Mouse (Mus musculus) intestine, embryonic 16.5 days (tissue): ENCODE measurements around the gene Inpp5e. TPM values are rescaled to one million over a fixed set of nuclear protein-coding genes. Genes with fewer than 3 reads are reported as not detected.

ENCODE experiments used
- ATAC-seq: fragments of 200-750 bp; cut with Nextera tagmentation; 2 replicates; pipeline ENCODE4 v1.8.0; 2017; ENCODE audit warnings: moderate TSS enrichment, moderate library complexity
- H3K27ac ChIP-seq: fragments of 300-500 bp; sonication (generic); 2 replicates; pipeline ENCODE4 v1.5.1; 2014; ENCODE audit warnings: mild to moderate bottlenecking, low read length
- H3K27me3 ChIP-seq: fragments of 300-500 bp; sonication (generic); replicated peaks from 2 replicates; pipeline ENCODE4 v1.6.1; 2014; ENCODE audit warnings: low read length, control low read depth, mixed read lengths; ENCODE audit not compliant: control insufficient read depth, insufficient read depth
- H3K36me3 ChIP-seq: fragments of 300-500 bp; sonication (generic); 2 replicates; pipeline ENCODE4 v1.6.1; 2014; ENCODE audit warnings: low read length, control low read depth; ENCODE audit not compliant: control insufficient read depth, insufficient read depth
- H3K4me1 ChIP-seq: fragments of 300-500 bp; sonication (generic); 2 replicates; pipeline ENCODE4 v1.6.1; 2014; ENCODE audit warnings: low read length, control low read depth, mixed read lengths; ENCODE audit not compliant: control insufficient read depth, insufficient read depth
- H3K4me2 ChIP-seq: fragments of 300-500 bp; sonication (generic); 2 replicates; pipeline ENCODE4 v1.6.1; 2014; ENCODE audit warnings: low read depth, low read length, control low read depth
- H3K4me3 ChIP-seq: fragments of 300-500 bp; sonication (generic); 2 replicates; pipeline ENCODE4 v1.5.1; 2014; ENCODE audit warnings: mild to moderate bottlenecking, low read length
- H3K9ac ChIP-seq: fragments of 300-500 bp; sonication (generic); 2 replicates; pipeline ENCODE4 v1.6.1; 2014; ENCODE audit warnings: low read depth, low read length
- H3K9me3 ChIP-seq: fragments of 300-500 bp; sonication (generic); 2 replicates; pipeline ENCODE4 v1.6.1; 2016; ENCODE audit warnings: low read length, control low read depth; ENCODE audit not compliant: control insufficient read depth
- WGBS: fragments of 180-500 bp; shearing (Covaris S2); extraction: QIAGEN DNeasy Blood & Tissue Kit; methylation state at CpG from one replicate; pipeline ENCODE4 v1.1.7; 2014; 5-methylcytosine and 5-hydroxymethylcytosine counted together
- polyA plus RNA-seq: library from polyadenylated mRNA; unstranded; fragments of >200 nt; fragmentation: Nextera tagmentation; extraction: Ambion mirVana; gene quantifications from 2 replicates; pipeline ENCODE4 v1.2.1, GENCODE M21; 2015

Inpp5e gene
- 14.8 and 15.9 TPM in 2 replicates for polyA plus RNA-seq

DNA sequence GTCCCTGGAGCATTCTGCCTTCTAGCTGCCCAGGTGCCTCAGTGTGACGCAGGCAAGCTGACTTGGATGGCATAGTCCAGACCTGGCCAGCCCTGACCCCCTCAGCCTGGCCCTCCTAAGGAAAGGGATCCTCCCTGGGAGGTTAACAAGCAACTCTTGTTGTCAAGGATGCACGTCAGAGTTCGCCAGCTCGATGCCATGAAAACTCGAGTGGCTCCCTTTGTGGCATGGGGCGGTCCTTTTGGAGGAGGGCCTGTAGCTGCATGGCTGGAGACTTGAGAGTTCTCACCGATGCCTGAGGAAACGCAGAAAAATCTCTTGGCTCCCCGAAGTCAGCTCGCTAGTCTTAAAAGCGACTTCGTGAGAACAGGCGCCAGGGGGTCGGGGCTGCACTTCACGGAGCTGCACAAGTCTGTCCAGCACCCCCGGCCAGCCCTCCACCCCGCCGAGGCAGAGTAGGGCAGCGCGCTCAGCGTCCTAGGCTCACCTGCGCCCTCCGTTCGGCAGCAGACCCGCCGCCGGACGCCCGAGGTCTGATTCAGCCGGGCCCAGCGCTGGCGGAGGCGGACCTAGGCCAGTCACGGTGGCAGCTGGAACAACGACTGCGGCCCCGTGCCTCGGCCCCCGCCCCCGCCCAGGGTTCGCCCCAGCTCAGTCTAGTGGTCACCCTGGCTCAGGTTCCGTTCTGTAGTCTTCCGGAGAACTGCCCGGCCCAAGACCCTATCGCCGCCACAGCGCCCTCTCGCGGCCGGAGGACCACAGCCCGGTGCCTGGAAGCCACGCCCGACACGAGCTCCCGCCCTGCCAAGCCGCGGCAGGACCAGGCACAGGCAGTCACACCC is at the start of gene Inpp5e:
Gene Inpp5e, minus strand, starts transcription at position 689 of the 842 bp plus-strand sequence.
- peak; percentile 97 for ATAC-seq
- WGBS, result under 1% methylated on average over 57 of the region's 57 CpGs

DNA sequence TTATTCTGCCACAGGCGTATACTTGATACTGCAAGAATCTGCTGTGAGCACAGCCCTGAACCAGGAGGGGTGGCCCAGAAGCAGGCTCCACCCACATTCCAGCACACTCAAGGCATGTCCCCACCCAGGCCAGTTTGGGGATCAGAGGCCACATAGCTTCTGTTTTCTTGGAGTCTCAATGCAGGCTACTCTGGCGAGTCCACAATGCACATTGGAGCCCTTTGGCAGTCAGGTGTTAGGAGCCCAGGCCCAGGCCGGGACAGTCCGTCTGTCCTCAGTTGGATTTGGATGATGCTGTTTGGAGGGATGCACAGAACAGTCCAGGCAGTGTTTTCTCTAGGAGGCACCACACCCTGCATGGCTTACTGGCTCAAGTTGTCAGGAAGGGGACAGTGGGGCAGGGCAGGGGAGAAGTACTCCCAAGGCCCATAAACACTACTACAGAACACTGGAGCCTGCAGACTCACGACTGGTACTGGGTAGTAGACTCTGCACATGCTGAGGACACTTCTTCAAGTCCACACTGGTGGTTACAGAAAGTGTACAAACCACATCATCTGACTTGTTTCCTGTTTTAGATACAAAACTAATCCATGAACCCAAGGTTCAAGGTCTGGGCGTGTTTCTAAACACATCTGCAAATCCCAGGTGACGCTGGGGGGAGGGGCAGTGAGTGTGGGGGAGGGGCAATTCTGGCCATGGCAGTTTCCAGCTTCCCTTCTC is 49.6 kb upstream of the Inpp5e start:
- peak; percentile 80 for ATAC-seq
- 33% methylated on average over 7 of the region's 7 CpGs for WGBS
- H3K4me3 ChIP-seq, result no peak overlapping the region
- no peak overlapping the region for H3K4me2 ChIP-seq
- peaks cover 22% of the 10 kb centered on the region for H3K4me1 ChIP-seq
- H3K27ac ChIP-seq, result peak overlapping the region; percentile 65
- no peak overlapping the region for H3K9ac ChIP-seq
- H3K9me3 ChIP-seq, result no peaks in the 10 kb centered on the region
- peaks cover 22% of the 10 kb centered on the region for H3K36me3 ChIP-seq
- H3K27me3 ChIP-seq, result no peaks in the 10 kb centered on the region

More for the DNA sequence above, at the start of gene Inpp5e:
- Histone ChIP-seq H3K9ac (peak within 1 kb of the TSS; percentile 95), H3K36me3 (peaks cover 8% of the 10 kb centered on the region), H3K4me2 (peak within 1 kb of the TSS; percentile 92), H3K4me1 (peaks cover 27% of the 10 kb centered on the region), H3K27ac (peak within 1 kb of the TSS; percentile 76), H3K9me3 (no peaks in the 10 kb centered on the region), H3K27me3 (no peaks in the 10 kb centered on the region), H3K4me3 (peak within 1 kb of the TSS; percentile 84)

DNA sequence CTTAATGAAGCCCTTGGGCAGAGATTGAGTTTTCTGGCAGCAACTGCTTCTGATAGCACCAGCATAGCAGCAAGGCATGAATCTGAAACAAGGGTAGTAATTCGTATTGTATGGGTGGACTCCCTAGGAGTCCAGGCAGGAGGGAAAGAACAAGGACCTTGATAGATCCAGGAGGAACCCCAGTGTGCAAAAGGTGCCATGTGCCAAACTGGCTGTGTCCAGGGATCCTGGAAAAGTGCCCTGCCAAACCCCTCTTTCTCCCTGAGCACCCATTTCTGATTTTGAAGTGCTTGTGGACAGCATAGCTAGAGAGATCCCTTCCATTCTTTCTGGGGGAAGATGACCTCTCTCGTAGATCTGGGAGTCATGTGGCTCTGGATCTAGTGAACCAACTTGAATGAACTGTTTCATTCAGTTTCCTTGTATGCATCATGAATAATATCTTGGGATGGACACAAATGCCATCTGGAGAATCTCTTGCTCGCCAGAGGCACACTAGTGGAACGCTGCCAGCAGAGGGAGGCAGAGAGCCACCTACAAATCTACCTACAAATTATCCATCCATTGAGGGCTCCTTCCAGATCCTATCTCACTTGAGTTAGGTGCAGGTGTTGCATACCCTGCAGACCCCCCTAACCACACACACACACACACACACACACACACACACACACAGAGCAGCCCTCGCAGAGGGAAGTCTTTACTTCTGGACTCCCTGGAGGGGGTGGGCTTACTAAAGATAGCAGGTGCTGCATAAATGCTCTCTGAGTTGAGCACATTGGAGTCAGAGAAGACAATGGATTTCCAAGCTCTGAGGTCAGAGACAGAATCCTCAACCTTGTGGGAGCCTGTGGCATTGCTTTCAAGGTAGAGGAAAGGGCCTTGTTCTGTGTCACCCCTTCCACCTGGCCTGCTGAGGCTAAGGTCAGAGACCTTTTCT is 40.4 kb upstream of the Inpp5e start:
- no peaks in the 10 kb centered on the region for H3K9me3 ChIP-seq
- no peak for ATAC-seq
- H3K27me3 ChIP-seq, result no peaks in the 10 kb centered on the region
- WGBS, result 15% methylated on average over 5 of the region's 5 CpGs
- no peak overlapping the region for H3K4me3 ChIP-seq
- peaks cover 9% of the 10 kb centered on the region for H3K4me1 ChIP-seq
- H3K4me2 ChIP-seq, result no peak overlapping the region
- H3K27ac ChIP-seq, result no peak overlapping the region
- H3K36me3 ChIP-seq, result no peaks in the 10 kb centered on the region
- no peak overlapping the region for H3K9ac ChIP-seq

DNA sequence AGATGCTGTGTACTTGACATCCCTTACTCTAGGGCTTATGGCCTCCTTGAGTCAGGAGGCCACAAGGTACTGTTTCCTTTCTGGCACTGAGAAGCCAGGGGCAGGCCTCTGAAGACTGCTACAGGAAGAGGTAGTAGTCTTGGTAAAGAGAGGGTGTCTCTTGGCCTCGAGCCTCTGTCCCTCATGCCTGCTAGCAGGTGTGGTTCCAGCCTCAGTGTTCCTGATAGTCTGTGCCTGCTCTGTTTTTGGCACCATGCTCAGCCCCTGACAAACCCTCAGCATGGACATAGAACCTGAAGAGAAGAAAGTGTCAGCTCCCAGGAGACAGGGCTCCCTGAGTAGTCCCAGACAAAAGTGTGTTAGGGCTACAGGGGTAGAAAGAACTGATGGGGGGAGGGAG is 38.4 kb upstream of the Inpp5e start:
- H3K9me3 ChIP-seq, result no peaks in the 10 kb centered on the region
- H3K36me3 ChIP-seq, result no peaks in the 10 kb centered on the region
- H3K27me3 ChIP-seq, result no peaks in the 10 kb centered on the region
- H3K4me1 ChIP-seq, result peaks cover 20% of the 10 kb centered on the region
- no peak overlapping the region for H3K4me2 ChIP-seq
- no peak for ATAC-seq
- H3K9ac ChIP-seq, result no peak overlapping the region
- 68% methylated on average over 1 of the region's 1 CpGs for WGBS
- no peak overlapping the region for H3K4me3 ChIP-seq
- H3K27ac ChIP-seq, result no peak overlapping the region

DNA sequence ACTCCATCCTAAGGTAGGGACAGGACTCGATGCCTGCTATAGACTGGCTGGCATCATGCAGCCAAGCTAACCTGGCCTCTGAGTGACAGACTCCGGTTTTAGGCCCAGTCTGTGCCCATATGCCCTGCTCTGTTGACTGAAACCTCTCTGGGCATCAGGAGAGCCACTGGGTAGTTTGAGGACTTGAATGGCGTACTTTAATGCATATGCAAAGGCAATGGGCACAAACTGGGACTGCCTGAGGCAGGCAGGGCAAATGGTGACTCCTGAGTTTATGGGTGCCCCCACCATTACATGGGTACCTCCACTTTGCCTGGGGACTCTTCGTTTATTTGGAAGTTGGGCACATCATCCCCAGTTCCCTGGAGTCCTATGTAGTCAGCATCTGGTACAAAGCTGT is 37.7 kb upstream of the Inpp5e start:
- Histone ChIP-seq H3K4me2 (peak overlapping the region; percentile 78), H3K4me3 (peak overlapping the region; percentile 59), H3K27ac (peak overlapping the region; percentile 76; the same call in 1 of the 2 replicates), H3K27me3 (no peaks in the 10 kb centered on the region), H3K36me3 (no peaks in the 10 kb centered on the region), H3K9ac (peak overlapping the region; percentile 69), H3K4me1 (peaks cover 20% of the 10 kb centered on the region), H3K9me3 (no peaks in the 10 kb centered on the region)
- 70% methylated on average over 4 of the region's 4 CpGs for WGBS
- no peak for ATAC-seq

DNA sequence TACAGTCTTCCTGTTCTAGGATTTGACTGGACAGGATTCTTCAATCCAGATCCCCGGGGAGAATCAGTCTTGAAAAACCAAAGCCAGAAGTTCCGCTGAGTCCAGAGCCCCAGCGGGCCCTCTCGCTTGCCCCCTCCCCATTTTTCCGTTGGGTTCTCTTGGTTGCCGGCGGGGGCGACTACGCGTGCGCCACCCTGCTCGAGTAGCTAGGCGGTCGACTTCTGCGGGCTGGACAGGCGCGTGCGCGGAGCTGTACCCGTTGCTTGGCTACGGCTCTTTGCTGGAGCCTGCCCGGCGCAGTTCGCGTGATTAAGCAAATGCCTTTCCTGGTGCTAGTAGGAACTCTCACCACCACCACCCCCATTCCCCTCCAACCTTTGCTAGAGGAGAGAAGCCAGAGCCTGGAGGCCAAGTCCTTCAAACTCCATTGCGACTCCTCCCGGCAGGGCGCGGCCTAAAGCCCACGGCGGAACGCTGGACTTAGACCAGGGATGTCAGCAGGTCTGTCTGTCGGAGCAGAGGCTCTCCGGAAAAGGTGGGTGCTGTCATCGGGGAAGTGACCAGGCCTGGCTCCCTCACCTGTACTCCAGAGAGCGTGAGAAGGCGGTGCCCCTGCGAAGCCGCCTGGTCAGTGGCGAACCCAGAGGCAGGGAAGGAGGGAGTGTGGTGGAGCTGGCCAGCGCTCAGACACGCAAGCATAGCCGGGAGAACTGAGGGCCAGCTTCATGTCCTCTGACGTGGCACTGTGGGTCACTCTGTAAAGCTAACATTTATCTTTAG is 36.9 kb upstream of the Inpp5e start:
- H3K4me2 ChIP-seq, result peak overlapping the region; percentile 78
- under 1% methylated on average over 44 of the region's 44 CpGs for WGBS
- peak overlapping the region; percentile 59 for H3K4me3 ChIP-seq
- H3K9ac ChIP-seq, result peak overlapping the region; percentile 69
- peak overlapping the region; percentile 76 for H3K27ac ChIP-seq
- H3K27me3 ChIP-seq, result no peaks in the 10 kb centered on the region
- no peaks in the 10 kb centered on the region; the same call in 1 of the 2 replicates for H3K36me3 ChIP-seq
- peak; percentile 92 for ATAC-seq
- no peaks in the 10 kb centered on the region for H3K9me3 ChIP-seq
- H3K4me1 ChIP-seq, result peaks cover 20% of the 10 kb centered on the region

DNA sequence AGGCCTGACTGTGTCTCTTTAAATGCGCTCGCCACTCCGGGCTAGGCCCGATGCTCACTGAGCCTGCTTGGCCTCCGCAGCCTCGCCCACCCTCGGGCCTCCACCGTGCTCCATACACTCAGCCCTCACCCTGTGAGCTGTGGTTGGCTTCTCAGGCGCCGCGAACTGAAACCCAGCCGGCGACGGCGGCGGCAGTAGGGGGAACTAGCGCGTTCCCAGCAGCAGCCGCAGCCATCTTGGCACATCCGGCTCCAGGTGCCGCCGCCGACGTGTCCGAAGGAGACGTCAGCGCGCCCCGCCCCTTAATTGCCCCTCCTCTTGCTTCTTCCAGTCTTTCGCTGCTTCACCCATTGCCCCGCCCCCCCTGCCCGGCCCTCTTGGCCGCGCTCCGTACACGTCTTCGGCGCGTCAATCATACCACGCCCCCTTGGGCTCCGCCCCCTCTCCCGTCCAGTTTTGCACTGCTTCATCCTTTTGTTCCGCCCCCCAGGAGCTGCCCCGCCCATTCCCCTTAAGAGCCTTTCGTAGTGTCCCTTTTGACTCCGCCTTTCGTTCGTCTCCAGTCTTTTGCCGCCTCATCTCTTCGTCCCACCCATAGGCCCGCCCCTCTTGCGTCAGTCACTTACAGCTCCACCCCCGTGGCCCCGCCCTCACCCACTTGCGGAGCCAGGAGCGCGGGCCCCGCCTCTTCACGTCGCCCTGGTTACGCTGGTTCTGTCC is 36.1 kb upstream of the Inpp5e start, which contains the start of gene Sec16a:
Gene Sec16a, minus strand, starts transcription at position 271 of the 720 bp plus-strand sequence.
- peak within 1 kb of the TSS; percentile 78 for H3K27ac ChIP-seq
- no peaks in the 10 kb centered on the region; the same call in 1 of the 2 replicates for H3K36me3 ChIP-seq
- ATAC-seq, result peak; percentile 94
- under 1% methylated on average over 59 of the region's 61 CpGs for WGBS
- no peaks in the 10 kb centered on the region for H3K9me3 ChIP-seq
- peak within 1 kb of the TSS; percentile 77 for H3K4me3 ChIP-seq
- H3K27me3 ChIP-seq, result no peaks in the 10 kb centered on the region
- peaks cover 20% of the 10 kb centered on the region for H3K4me1 ChIP-seq
- peak within 1 kb of the TSS; percentile 78 for H3K4me2 ChIP-seq
- H3K9ac ChIP-seq, result peak within 1 kb of the TSS; percentile 86

DNA sequence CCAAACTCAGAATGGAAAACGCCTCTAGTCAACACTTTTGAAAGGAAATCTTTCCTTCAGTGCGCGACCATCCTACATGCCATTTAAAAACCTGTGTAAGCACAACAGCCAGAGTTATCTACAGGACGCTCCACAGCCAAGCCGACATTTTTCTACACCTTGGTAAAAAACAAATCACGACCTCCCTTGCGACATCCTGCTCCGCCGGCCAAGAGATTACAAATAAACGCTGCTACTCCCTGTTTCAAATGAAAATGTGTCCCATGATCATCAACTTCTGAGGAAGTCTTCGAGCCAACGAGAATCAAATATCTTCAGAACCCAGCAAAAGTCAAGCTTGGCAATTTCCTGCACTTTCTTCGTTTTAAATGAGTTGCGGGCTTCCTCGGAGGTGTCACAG is 35.4 kb upstream of the Inpp5e start:
- Histone ChIP-seq H3K36me3 (no peaks in the 10 kb centered on the region; the same call in none of the 2 replicates), H3K4me3 (peak overlapping the region; percentile 77), H3K9me3 (no peaks in the 10 kb centered on the region), H3K27me3 (no peaks in the 10 kb centered on the region), H3K9ac (peak overlapping the region; percentile 86), H3K4me1 (peaks cover 20% of the 10 kb centered on the region), H3K4me2 (peak overlapping the region; percentile 72), H3K27ac (peak overlapping the region; percentile 78)
- ATAC-seq, result no peak
- 3% methylated on average over 15 of the region's 15 CpGs for WGBS
